Mouse (Mus musculus) brain, embryonic 18.5 days (tissue): Measurements from ENCODE around the gene Efemp1.

Experiments
- DNase-seq: peaks from one replicate; pipeline ENCODE4 v3.0.0-alpha.2; 2012; ENCODE audit warnings: low read depth, low spot score

Gene Efemp1

GRCm38 (mm10) chr11:28853102-28853800 lies at the start of gene Efemp1:
Efemp1 (plus strand) TSS chr11:28853204.
- DNase-seq = no peak

DNA sequence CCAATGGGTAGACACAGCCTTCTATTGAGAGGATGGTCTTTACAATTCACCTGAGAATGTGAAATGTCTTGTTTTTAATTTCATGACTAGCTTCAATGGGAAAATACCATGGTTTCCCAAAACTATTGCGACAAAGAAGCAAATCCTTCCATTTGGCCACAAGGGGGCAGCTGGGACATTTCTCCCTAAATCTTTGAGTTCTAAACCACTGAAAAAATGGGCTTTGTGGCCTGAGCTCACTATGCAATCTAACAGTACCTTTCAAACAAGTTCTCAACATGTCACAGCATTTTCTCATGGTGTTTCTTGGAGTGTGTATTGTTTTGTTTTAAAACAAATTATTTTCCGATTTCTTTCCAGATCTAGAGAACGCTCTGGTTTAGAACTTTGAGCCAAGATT lies 44.3 kb upstream of the Efemp1 start:
- peak; percentile 12 for DNase-seq

DNA sequence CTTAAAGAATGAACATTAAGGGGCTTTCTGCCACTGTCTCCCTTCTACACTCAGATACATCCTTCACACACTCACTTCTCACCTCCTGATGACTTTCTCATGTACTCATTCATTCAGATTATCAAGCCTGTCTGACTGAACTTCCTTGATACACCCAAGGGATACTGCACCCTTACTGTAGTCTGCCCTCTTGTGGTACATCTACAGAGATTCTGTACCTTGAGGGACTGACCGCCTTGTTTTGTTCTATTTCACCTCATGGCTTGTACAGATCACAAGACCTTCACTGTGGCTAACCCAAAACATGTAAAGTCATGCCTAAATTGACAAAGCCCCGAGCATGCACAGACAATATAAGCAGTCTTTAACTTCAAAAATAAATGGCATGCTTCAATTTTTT lies 41.1 kb upstream of the Efemp1 start:
- DNase-seq = no peak

DNA sequence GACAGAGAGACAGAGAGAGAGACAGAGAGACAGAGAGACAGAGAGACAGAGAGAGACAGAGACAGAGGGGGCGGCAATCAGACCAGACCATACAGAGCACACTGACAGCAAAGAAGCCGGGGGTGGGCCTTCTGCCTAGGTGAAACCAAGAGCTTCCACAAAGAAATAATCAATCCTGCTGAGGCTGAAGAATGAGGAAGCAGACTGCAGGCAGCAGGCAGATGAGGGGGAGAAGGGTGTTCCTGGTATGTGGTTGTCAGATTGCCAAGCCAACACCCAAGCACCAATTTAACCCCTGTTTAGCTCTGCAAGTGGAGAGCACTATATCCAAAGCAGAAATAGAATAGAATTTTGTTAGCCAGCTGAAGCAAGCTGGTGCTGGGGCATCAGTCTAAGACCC lies 40.4 kb upstream of the Efemp1 start:
- no peak for DNase-seq

DNA sequence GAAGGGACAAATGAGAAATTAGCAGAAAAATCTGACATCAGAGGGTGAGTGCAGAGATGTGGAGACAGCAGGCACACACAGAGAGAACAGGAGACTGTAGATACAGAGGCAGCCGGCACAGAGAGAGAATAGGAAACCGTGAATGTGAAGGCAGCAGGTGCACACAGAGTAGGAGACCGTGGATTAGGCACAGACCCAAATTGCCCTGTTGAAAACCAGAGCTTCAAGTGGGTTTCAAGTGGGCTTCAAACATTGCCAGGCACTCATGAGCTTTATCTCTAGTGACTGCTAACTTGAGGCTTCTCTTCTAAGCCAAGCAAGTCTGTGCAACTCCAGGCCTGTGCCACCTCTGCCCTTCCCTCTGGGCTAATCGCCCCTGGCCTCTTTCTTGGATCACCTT lies 35.6 kb upstream of the Efemp1 start:
- DNase-seq = no peak

GRCm38 (mm10) chr11:28826950-28827349 lies 26.1 kb upstream of the Efemp1 start:
- no peak for DNase-seq

GRCm38 (mm10) chr11:28833809-28834208 lies 19.2 kb upstream of the Efemp1 start:
- no peak for DNase-seq

DNA sequence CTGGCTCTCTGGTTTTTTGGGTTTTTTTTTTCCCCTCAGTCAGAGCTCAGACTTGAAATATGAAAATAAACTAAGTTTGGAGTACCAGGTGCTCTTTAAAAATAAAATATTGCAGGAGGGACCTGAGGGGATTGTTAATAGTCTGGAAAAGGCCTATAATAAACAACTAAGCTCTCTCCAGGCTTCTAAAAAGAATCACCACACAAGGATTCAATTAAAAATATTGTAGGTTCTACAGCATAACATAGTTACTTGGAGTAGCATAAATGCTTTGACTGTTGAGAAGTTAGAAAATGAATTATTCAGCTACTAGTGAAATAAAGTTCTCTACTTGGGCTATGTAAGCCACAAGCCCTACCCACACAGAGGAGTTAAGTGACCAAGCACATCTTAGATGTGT lies 17.9 kb upstream of the Efemp1 start:
- no peak for DNase-seq

DNA sequence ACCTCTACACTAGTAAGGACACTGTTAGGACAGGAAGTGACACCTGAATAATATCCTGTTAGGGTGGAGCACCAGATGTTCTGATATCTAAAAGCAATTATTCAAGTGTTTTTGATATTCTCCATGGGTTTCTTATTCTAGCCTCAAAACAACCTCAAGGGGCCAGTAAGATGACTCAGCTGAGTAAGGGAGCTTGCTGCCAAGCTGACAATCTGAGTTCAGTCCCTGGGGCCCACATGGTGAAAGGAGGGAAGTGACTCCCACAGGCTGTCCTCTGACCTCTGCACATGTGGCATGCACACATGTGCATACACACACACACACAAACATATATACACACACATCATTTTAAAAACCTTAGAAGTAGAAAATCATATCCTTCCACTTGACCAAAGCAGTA lies 3.2 kb upstream of the Efemp1 start:
- DNase-seq = no peak

DNA sequence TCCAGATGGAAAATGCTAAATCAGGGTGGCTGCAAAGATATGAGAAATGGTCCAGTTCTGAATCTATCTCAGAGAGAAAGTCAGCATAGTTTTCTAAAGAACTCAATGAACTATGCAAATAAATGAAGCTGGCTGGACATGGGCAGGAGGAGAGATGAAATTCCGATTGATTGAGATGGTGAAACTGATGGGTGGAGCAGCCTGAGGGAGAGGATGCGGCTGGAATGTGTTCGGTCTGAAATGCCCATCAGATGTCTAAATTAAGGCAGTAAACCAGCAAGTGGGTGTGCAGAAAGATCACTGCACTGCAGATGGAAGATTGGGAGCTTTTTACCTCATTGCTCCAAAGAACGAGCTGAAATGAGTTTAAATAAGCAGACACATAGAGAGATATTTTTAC lies 1.4 kb upstream of the Efemp1 start:
- DNase-seq = no peak

DNA sequence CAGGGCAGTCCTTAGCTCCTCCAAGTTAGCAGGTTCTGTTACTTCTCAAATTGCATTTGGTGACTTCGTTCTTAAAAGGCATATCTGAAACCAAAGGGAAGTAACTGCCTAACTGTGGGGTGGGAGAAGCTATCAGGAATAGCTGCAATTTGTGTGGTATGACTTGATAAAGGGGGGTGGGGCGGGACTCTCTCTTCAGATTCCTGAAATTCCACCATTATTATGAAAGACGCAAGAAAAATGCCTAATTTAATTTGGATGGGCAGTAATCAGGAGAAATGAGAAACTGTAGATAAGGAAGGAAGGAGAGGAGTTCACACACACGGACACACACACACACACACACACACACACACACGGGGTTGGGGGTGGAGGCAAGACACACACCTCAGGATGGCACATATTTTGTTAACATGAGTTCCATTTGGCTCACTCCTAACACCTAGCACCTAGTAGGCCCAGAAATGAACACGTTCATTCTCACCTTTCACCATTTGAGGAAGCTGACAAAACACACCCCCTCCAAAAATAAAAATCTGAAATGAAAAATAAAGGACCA lies 564 bp upstream of the Efemp1 start:
- DNase-seq = no peak

- no peak for DNase-seq
These were observed 6.1 kb downstream of the Efemp1 start for GRCm38 (mm10) chr11:28859125-28859524.

GRCm38 (mm10) chr11:28869129-28869528 lies 16.1 kb downstream of the Efemp1 start:
- DNase-seq = no peak

GRCm38 (mm10) chr11:28881381-28881976 lies 28.5 kb downstream of the Efemp1 start:
- DNase-seq = no peak

- DNase-seq = no peak
These were observed 30.1 kb downstream of the Efemp1 start for GRCm38 (mm10) chr11:28883106-28883505.

GRCm38 (mm10) chr11:28889538-28889937 lies 36.5 kb downstream of the Efemp1 start:
- no peak for DNase-seq

DNA sequence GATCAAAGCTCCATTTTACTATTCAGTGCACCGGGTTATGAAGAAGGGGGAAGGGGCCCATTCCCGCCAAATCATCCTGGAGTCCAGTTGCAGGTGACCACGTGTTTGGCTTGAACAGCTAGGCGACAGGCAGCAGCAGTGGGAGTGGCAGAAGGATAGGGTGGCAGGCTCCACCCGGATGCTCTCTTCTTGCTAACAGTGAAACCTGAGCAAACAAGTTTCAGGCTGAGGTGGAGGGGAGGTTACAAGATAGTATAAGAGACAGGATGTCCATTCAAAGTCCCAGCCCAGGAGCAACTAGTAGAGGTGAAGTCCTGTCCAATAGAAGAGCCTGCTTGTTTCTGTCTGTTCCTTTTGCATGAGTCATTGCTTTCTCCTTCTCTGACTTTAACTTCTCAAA lies 38.5 kb downstream of the Efemp1 start:
- DNase-seq = no peak

- DNase-seq = peak; percentile 3
These were observed 46.4 kb downstream of the Efemp1 start for GRCm38 (mm10) chr11:28899420-28899819.

DNA sequence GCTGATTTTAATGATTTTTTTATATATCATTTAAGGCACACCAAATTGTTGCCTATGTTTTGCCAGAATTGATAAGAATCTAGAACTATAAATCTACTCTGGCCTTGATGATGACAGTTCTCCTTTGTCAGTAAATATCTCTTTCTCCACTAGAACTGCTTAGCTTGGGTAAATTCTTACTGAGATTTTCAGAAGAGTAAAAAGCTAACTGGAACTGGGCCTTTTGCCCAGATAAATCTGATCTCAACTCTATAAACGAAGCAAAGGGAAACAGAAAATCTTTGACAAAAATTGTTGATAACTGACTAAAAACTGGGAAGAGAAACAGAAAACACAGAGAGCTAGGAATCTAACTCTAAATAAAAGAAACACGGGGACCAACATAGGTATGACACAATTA lies 51.6 kb downstream of the Efemp1 start:
- no peak for DNase-seq

GRCm38 (mm10) chr11:28906288-28906687 lies 53.3 kb downstream of the Efemp1 start:
- no peak for DNase-seq

- no peak for DNase-seq
These were observed 56.0 kb downstream of the Efemp1 start for GRCm38 (mm10) chr11:28908908-28909545.

DNA sequence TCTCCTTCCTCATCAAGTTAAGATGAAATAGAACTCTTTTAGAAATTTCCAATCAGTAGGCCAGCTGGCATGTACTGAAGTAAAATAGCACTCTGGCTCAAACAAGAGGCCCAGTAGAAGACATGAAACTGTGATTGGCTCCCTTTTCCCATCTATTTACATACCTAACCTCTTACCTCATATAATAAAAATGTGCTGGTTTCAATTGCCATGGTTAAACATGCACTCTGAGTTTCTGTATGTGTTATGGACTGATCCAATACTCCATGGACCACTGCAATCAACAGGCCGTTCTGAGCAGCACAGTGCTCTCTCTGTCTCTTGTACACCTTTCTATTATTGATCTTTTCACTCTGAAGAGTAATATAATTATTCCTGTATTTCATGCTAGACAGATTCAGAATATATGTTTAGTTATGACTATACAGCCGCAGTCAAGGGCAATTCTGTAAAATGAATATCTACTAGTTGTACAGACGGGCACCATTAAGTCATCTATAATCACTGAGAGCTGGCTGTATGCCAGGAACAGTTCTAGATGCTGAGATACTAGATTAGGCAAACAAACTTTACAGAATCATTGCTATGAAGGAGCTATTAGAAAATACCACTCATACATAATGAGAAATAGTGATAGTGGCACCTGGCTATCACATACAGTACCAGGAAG lies 59.6 kb downstream of the Efemp1 start:
- DNase-seq = no peak
